Mouse (Mus musculus) retina, postnatal 7 days (tissue): Measurements from ENCODE around the gene Pigl.
A peak's percentile ranks its signal among the peaks of the same experiment; 100 is the strongest.
"Not testable (repeated sequence)": the region's sequence is repeated elsewhere in the genome, so short reads cannot be mapped to it uniquely, and the experiment has no call there.

ENCODE experiments used
- DNase-seq: peaks from one replicate; pipeline ENCODE4 v3.0.0-alpha.2; 2012; ENCODE audit warnings: low read depth, low spot score

Pigl gene

GRCm38 (mm10) chr11:62467289-62467688 is 9.0 kb downstream of the Pigl start:
- DNase-seq = not testable (repeated sequence)

DNA sequence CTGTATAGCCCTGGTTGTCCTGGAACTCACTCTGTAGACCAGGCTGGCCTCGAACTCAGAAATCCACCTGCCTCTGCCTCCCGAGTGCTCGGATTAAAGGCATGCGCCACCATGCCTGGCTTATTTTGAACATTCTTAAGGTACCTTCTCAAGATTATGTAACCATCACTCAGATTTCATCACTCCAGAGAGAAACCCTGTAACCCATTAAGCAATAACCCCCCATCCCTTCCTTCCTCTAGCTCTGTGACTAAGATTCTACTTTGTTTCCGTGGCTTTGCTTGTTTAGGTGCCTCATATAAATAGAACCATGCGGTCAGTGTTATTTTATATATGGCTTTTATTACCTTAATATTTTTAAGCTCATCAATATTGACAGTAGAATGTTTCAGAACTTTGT is 12.2 kb downstream of the Pigl start:
- no peak for DNase-seq

GRCm38 (mm10) chr11:62473516-62473915 is 15.3 kb downstream of the Pigl start:
- DNase-seq = no peak

- DNase-seq = no peak
Measured at GRCm38 (mm10) chr11:62476156-62476555, 17.9 kb downstream of the Pigl start.

- no peak for DNase-seq
Measured at GRCm38 (mm10) chr11:62478931-62479330, 20.7 kb downstream of the Pigl start.

- no peak for DNase-seq
Measured at GRCm38 (mm10) chr11:62479581-62479980, 21.3 kb downstream of the Pigl start.

- DNase-seq = no peak
Measured at GRCm38 (mm10) chr11:62486949-62487348, 28.7 kb downstream of the Pigl start.

- no peak for DNase-seq
Measured at GRCm38 (mm10) chr11:62487540-62488350, 29.5 kb downstream of the Pigl start.

DNA sequence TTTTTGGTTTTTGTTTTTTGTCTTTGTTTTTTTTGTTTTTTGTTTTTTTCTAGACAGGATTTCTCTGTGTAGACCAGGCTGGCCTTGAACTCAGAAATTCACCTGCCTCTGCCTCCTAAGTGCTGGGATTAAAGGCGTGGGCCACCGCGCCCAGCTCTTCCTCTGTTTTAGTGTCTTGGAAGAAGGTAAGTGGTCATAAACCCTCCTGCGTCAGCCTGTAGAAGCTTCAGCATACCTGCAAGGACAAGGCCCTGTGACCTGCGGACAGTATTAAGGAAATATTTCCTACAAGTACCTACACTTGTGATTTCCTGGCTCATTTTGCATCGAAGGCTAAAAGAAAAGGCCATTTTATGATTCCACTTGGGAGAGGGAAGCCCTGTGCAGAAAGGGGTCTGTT is 35.4 kb downstream of the Pigl start:
- DNase-seq = no peak

DNA sequence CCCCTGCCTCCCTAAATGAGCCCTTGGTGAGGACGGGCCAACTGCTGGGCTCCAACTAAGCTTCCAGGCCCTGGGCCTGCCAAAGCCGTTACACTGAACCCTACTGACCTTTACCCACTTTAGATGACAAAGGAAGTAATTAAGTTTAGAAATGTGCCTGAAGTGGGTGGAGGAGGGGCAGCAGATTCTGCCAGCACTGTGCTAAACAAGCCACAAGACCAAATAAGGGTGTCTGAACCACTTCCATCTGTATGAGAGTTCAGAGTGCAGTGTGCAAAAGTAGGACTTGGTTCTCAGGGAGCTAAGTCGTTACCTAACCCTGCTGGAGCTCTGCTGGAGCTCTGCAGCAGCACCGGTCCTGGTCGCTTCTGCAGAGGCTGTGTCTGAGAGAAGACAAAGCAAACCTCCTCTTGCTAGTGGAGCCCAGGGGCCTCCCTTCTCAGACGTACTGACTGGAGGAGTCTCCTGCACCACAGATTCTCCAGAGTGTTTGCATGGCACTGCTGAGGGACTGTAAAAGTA is 36.6 kb downstream of the Pigl start:
- DNase-seq = no peak

DNA sequence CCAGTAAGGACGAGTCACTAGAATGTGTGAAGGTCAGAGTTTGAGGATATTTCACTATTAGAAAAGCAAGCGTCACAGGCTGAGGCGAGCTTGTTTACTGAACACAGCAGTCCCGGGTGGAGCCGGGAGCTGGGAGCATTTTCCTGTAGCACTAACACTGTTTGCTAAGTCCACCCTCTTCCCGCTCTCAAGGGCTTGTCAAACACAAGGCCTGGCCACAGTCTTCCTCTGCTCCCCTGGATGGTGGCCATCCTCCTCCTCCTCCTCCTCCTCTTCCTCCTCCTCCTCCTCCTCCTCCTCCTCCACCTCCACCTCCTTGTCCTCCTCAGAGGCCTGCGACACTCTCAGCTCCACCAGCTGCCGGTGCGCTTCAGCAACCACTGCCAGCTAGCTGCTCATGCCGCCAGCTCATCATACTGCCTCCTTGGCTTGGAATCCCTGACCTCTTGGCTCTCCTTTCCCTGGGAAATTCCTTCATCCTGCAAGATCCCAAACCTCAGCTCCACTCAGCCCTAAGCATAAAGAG is 37.1 kb downstream of the Pigl start:
- DNase-seq = no peak

DNA sequence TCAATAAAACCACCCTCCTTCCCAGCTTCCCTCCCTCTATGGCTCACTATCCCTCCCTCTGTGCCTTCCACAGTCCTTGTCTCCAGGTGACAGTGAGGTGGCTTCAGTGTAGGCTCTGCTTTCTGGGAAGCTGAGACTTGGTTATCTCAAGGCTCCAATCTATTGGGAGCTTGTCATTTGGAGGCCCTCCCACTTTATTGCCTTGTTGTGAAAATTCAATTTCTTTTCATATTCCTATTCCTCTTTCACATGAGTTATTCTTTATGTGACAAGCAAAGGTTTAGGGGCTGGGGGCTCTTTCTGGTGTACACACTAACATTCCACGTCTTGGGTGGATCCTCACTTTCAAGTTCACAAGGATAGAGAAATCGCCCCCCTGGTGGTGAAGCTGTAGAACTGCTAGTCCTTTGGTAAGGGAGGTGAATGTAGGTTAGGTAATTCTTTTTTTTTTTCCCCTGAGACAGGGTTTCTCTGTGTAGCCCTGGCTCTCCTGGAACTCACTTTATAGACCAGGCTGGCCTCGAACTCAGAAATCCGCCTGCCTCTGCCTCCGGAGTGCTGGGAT is 38.0 kb downstream of the Pigl start:
- peak; percentile 27 for DNase-seq

DNA sequence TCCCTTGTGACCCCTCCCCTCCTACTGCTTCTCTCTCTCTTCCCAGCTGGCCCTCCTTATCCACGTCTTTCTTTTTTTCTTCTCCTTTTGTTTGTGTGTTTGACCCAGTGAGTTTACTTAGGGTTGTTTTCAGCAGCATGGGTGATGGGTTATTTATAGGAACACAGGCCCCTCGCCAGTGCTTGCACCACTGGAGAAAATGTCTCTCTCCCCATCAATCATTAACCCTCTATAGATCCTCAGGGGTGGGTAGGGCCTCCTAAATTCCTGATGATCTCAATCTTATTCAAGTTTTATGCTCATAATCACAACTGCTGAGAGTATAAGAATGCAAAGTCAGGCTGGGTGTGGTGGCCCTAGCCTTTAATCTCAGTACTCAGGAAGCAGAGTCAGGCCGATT is 38.9 kb downstream of the Pigl start:
- no peak for DNase-seq

- DNase-seq = no peak
Measured at GRCm38 (mm10) chr11:62498802-62499201, 40.5 kb downstream of the Pigl start.

- DNase-seq = no peak
Measured at GRCm38 (mm10) chr11:62500529-62500928, 42.3 kb downstream of the Pigl start.

- DNase-seq = no peak
Measured at GRCm38 (mm10) chr11:62507683-62508082, 49.4 kb downstream of the Pigl start.

DNA sequence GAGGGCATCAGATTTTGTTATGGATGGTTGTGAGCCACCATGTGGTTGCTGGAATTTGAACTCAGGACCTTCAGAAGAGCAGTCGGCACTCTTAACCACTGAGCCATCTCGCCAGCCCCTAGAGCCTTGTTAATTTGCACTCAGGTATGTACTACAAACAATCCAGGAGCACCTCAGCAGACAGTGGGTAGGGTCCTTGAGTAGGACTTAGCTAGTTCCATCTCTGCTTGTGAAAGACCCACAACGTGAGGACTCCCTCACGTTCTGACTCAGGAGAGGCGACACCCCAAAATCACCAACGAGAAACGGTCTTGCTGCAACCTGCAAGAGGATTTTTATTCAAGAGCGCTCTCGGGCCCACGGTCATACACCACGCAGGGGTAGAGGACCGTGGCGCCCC is 50.1 kb downstream of the Pigl start:
- not testable (repeated sequence) for DNase-seq

DNA sequence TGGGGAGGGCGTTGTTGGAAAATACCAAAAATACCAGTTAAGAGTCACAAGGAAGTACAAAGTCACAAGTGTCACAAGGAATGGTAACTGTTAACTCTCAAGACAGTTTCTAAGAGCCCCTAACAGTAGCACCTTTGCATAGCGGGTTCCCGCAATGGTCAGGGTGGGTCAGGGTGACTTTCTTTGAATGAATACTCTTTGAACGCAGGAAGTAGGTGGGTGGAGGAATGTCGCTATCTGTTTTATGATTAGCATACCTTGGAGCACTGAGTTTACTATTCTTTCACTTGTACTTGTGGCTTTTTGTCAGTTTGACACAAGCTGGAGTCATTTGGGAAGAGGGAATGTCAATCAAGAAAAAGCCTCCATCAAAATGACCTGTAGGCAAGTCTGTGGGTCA is 50.6 kb downstream of the Pigl start:
- not testable (repeated sequence) for DNase-seq

- DNase-seq = no peak
Measured at GRCm38 (mm10) chr11:62509571-62509970, 51.3 kb downstream of the Pigl start.

GRCm38 (mm10) chr11:62510956-62511355 is 52.7 kb downstream of the Pigl start:
- DNase-seq = no peak

GRCm38 (mm10) chr11:62511444-62512202 is 53.4 kb downstream of the Pigl start:
- no peak for DNase-seq

DNA sequence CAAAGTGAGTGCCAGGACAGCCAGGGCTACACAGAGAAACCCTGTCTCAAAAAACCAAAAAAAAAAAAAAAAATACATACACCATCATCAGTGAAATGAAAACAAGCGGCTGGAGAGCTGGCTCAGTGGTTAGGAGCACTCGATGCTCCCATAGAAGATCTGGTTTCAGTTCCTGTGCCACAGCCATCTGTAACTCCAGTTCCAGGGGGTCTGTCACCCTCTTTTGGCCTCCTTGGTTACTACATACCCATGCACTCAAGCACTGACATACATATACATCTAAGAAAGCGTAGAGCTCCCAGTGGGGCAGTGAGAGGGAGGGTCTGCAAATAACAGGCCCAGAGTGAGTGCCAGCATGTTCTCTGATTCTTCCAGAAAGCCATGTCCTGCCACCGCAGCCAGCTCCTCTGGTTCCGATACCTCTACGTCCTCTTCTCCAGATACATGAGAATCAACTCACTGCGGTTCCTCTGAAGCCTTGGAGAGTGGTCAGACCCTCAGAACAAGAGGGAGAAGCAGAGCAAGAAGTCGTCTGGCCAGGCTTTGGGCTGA is 54.3 kb downstream of the Pigl start:
- DNase-seq = no peak
